Mouse (Mus musculus) small intestine, adult 2 months (tissue): ENCODE results near the gene Ush2a.

Source experiments
- CTCF ChIP-seq: fragments of 200-500 bp; IDR thresholded peaks from 2 replicates; pipeline ENCODE4 v1.5.1; 2012; ENCODE audit warnings: low read depth, mild to moderate bottlenecking, control low read depth, inconsistent platforms, low read length, moderate library complexity, mixed read lengths; ENCODE audit not compliant: insufficient replicate concordance, insufficient read length; ENCODE audit errors: extremely low read depth
- POLR2A ChIP-seq: fragments of 200-500 bp; IDR thresholded peaks from 2 replicates; pipeline ENCODE4 v1.6.1; 2012; ENCODE audit warnings: low read depth, mild to moderate bottlenecking, control low read depth, inconsistent platforms, low read length, moderate library complexity

DNA sequence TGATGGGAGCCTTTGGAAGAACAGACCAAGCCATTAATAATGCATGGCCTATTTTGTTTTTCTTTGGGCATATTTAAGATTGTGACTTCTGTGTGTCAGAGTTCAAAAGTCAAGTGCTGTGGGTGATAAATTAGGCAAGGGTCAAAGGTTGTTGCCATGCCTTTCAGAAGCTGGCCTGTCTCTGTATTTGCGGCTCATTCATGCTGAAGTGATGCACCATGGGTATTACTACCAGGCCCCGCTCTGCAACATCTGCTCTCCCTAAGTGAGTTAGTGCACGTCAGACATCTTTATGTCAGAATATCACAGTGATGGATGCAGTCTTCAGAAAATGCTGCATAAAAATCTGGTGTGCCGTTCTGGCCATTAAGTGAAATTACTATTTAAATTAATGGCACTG, 544.0 kb downstream of the Ush2a start:
- TF ChIP-seq CTCF (no peak), POLR2A (no peak)
